Mouse (Mus musculus) bone marrow macrophage, adult 2 months (primary cell): ENCODE measurements around the gene Cel. TPM values are rescaled to one million over a fixed set of nuclear protein-coding genes. Genes with fewer than 3 reads are reported as not detected.
A peak's percentile ranks its signal among the peaks of the same experiment; 100 is the strongest.

ENCODE experiments used
- H3K27ac ChIP-seq: 2 replicates; pipeline ENCODE4 v1.5.1; 2012; ENCODE audit warnings: low read depth, low read length; ENCODE audit not compliant: insufficient read depth
- H3K4me1 ChIP-seq: 2 replicates; pipeline ENCODE4 v1.6.1; 2012; ENCODE audit warnings: low read length; ENCODE audit not compliant: control insufficient read depth, insufficient read depth
- H3K4me3 ChIP-seq: 2 replicates; pipeline ENCODE4 v1.5.1; 2012; ENCODE audit warnings: mild to moderate bottlenecking, low read length, moderate library complexity; ENCODE audit not compliant: insufficient read depth
- CTCF ChIP-seq: IDR thresholded peaks from 2 replicates; pipeline ENCODE4 v1.5.1; 2012; ENCODE audit warnings: low read depth, mild to moderate bottlenecking, low read length, moderate library complexity
- POLR2A ChIP-seq: IDR thresholded peaks from 2 replicates; pipeline ENCODE4 v1.6.1; 2012; ENCODE audit warnings: mild to moderate bottlenecking, low read depth, low read length, borderline replicate concordance
- polyA plus RNA-seq: library from polyadenylated mRNA; stranded (reverse); fragments of >200 nt; gene quantifications from 2 replicates; pipeline ENCODE4 v1.2.4, GENCODE M21; 2012; ENCODE audit not compliant: missing spikeins, insufficient read depth, insufficient read length

The Cel gene
- polyA plus RNA-seq, 1 experiment: not detected

DNA sequence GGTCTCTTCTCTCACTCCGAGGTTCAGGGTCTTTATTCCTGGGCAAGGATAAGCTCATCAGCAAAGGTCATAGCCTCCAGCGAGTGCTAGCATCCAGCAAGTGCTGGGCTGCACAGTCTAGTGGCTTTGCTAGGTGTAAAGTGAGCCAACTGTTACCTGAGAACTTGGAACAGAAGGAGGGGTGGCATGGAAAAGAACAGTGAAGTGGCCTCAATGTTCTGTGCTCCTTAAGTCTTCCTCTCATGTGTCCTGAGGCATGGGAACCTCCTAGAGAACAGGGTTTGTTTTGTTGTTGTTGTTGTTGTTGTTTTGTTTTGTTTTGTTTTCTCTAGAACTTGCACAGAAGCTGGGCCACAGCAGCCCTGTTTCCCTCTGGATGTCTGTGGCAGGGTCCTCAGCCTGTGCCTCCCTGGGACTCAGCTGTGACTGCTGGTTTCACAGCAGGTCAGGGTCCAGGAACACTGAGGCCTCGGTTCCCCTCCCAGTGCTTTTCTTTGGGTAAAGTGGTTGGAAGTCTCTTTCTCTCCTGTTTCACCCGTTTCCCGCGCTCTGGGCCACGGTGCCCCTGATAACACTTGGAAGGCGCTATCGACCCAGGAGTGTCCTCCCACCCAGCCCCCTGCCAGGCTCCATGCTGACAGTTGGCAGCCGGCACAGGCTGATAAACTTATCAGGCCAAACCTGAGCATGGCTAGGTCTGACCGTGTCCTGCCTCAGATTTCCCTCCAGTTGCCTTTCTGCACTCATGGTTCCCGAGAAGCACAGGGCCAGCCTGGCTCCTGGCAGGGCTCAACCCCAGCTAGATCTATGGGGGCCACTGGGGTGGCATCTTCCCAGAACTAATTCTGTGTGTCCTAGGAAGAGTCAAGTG lies 38.8 kb upstream of the Cel start:
- TF ChIP-seq POLR2A: no peak
- no peak for TF ChIP-seq CTCF
- Histone ChIP-seq H3K4me1 (peaks cover 10% of the 10 kb centered on the region), H3K27ac (no peak overlapping the region), H3K4me3 (no peak overlapping the region)

GRCm38 (mm10) chr2:28599569-28599900 lies 36.3 kb upstream of the Cel start:
- Histone ChIP-seq H3K27ac (no peak overlapping the region), H3K4me3 (no peak overlapping the region), H3K4me1 (peaks cover 10% of the 10 kb centered on the region)
- no peak for TF ChIP-seq POLR2A
- no peak for TF ChIP-seq CTCF

GRCm38 (mm10) chr2:28598692-28599568 lies 35.7 kb upstream of the Cel start:
- no peak overlapping the region for H3K4me3 ChIP-seq
- H3K27ac ChIP-seq: no peak overlapping the region
- peaks cover 10% of the 10 kb centered on the region for H3K4me1 ChIP-seq
- TF ChIP-seq POLR2A (no peak), CTCF (no peak)

DNA sequence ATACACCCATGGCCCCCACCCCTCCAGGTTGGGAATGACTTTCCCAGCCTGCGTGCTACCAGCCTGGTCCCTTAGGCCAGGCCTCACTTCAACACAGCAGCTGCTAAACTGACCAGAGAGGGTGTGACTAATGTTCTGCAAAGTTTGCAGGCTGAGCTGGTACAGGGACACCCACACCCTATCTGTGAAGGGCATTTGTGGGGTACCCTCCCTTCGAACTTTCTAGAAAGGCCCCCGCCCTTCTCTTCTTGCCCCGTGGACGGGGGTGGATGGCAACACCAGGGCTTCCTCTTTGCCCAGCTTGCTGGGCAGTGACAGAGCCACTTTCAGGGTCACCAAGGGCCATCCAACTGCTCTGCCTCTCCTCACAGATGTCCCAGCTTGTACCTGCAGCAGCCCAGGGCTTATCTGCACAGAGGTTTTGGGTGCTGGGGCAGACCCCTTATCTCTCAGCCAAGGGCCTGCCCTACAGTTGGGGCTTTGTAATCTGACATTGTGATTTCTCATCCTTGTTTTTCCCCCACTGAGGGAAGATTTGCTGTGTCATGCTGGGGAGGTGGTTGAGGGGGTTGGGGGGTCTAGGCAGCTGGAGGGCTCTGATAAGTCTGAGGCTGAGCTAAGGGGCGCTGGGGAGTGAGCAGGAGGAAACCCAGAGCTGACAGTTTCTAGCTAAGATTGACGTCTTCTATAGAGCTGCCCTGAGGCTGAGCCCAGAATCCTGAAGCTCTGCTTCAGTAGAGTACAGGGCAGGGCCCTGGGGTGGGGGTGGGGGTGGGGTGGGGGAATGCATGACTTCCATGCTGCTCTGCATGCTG lies 34.7 kb upstream of the Cel start:
- Histone ChIP-seq H3K27ac (no peak overlapping the region), H3K4me3 (no peak overlapping the region), H3K4me1 (peaks cover 14% of the 10 kb centered on the region)
- no peak for TF ChIP-seq CTCF
- TF ChIP-seq POLR2A: no peak

DNA sequence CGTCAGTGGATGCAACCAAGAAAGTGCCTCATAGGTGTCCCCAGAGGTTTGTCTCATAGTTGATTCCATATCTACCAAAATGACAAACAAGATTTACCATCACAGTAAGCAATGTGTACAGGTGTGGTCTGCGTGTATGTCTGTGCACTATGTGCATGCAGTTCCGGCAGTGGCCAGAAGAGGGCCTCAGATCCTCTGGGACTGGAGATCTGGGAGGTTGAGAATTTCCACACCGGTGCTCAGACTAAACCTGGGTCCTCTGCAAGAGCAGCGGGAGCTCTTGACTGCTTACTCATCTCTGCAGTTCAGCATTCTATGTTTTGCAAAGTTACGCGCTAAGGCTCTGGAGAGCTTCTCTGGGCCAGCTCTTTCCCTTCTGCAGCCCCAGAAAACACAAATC lies 33.8 kb upstream of the Cel start:
- TF ChIP-seq CTCF (peak; percentile 36; the same call in 1 of the 2 replicates), POLR2A (no peak)
- Histone ChIP-seq H3K4me1 (peaks cover 23% of the 10 kb centered on the region), H3K27ac (no peak overlapping the region), H3K4me3 (no peak overlapping the region)

GRCm38 (mm10) chr2:28596021-28596420 lies 32.8 kb upstream of the Cel start:
- Histone ChIP-seq H3K27ac (no peak overlapping the region), H3K4me1 (peaks cover 26% of the 10 kb centered on the region)

GRCm38 (mm10) chr2:28592809-28593208 lies 29.6 kb upstream of the Cel start:
- no peak for TF ChIP-seq POLR2A
- peak; percentile 98 for TF ChIP-seq CTCF
- Histone ChIP-seq H3K4me3 (no peak overlapping the region), H3K4me1 (peaks cover 37% of the 10 kb centered on the region), H3K27ac (no peak overlapping the region)

More at GRCm38 (mm10) chr2:28596021-28596420, 32.8 kb upstream of the Cel start:
- TF ChIP-seq POLR2A (no peak), CTCF (no peak)
- no peak overlapping the region for H3K4me3 ChIP-seq

- peak overlapping the region; percentile 32; the same call in 1 of the 2 replicates for H3K27ac ChIP-seq
- H3K4me3 ChIP-seq: no peak overlapping the region
- H3K4me1 ChIP-seq: peaks cover 34% of the 10 kb centered on the region
- TF ChIP-seq POLR2A: no peak
Observed at GRCm38 (mm10) chr2:28591479-28591878, 28.3 kb upstream of the Cel start.

DNA sequence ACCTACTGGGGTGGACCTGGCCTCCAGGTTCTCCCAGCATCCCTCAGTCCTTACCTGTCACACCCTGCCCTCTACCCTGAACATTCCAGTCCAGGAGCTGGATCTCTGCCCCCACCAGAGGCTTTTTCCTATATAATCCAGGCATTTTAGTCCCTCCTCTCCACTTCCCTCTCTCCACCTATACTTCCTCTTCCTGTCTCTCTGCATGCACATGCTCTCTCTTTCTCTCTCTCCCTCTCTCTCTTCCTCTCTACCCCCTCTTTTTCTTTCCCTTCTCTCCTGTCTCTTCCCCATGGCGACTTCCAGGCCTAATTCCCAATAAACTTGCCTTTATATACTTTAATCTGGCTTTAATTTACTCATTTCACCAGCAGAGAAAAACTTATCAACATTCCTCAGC lies 25.4 kb upstream of the Cel start:
- Histone ChIP-seq H3K4me3 (no peak overlapping the region), H3K27ac (no peak overlapping the region), H3K4me1 (peaks cover 35% of the 10 kb centered on the region)
- no peak for TF ChIP-seq CTCF
- TF ChIP-seq POLR2A: no peak
